Comparison of ENCODE assay signal across 9 mouse cellular contexts in genomic region chr4:151638941-151639340, GRCm38 (mm10).
DNase-seq lines count a peak whose midpoint lies in the region; ATAC-seq and TF ChIP-seq lines count a peak whose summit lies in the region.
"Had no signal": no experiment of that assay in that cellular context is flagged by ENCODE, and none has a peak within 500 bp of the region (broad histone marks: within the 10 kb centered on the region; RNA-seq: fewer than 3 reads in every experiment).

No protein-coding gene starts in this region.

- H3K4me1 ChIP-seq in kidney, embryonic 14.5 days (ENCODE audit: control insufficient read depth, insufficient read depth, low read length): peaks cover 23% of the 10 kb centered on the region
- H3K4me1 ChIP-seq in cortical plate, adult 2 months (ENCODE audit: control insufficient read depth, insufficient read depth, low read length): peaks cover 14% of the 10 kb centered on the region
- H3K4me1 ChIP-seq: liver, embryonic 13.5 days had no signal

- no peaks in the 10 kb centered on the region for H3K27me3 ChIP-seq in kidney, embryonic 14.5 days (ENCODE audit: control insufficient read depth, insufficient read depth, low read length)
- H3K27me3 ChIP-seq: liver, embryonic 13.5 days had no signal

- TF ChIP-seq POLR2A in cortical plate, adult 2 months (IDR thresholded peaks at IDR 0.05; ENCODE audit: extremely low read depth, insufficient read depth, low read length): no peak

- 14% methylated on average over 9 of the region's 9 CpGs for WGBS in kidney, embryonic 14.5 days

- H3K36me3 ChIP-seq in kidney, embryonic 14.5 days (ENCODE audit: control insufficient read depth, insufficient read depth, low read length): no peaks in the 10 kb centered on the region
- H3K36me3 ChIP-seq: liver, embryonic 13.5 days had no signal

- TF ChIP-seq CTCF in cortical plate, adult 2 months (IDR thresholded peaks at IDR 0.05; ENCODE audit: extremely low read depth, insufficient read depth, low read length): peak; percentile 40; the same call in 1 of the 2 replicates

- H3K4me2 ChIP-seq in kidney, embryonic 14.5 days (replicated peaks; ENCODE audit: low read depth, low read length): no peak overlapping the region
- H3K4me2 ChIP-seq: liver, embryonic 13.5 days had no signal

- intact Hi-C loops in heart, postnatal 36 days (cut with DNase I): no loop called here

- H3K9ac ChIP-seq in kidney, embryonic 14.5 days (ENCODE audit: low read depth, low read length): no peak overlapping the region
- H3K9ac ChIP-seq: liver, embryonic 13.5 days had no signal

- no peaks in the 10 kb centered on the region for H3K9me3 ChIP-seq in kidney, embryonic 14.5 days (ENCODE audit: control insufficient read depth, low read length)
- H3K9me3 ChIP-seq: liver, embryonic 13.5 days had no signal

- peak; percentile 46 for DNase-seq in kidney, adult 18-20 months
- peak; percentile 38 for DNase-seq in NIH3T3 (ENCODE audit: low read depth)
- peak; percentile 5 for DNase-seq in lung, postnatal 14 days
- DNase-seq in heart, postnatal 36 days: no peak
- no peak for DNase-seq in spleen, adult 12 weeks (ENCODE audit: low spot score)
- no peak for DNase-seq in left cerebral cortex, adult 9 months (ENCODE audit: low spot score in 2 of 2)
- DNase-seq: liver, embryonic 13.5 days had no signal

- no peak overlapping the region for H3K27ac ChIP-seq in kidney, embryonic 14.5 days (ENCODE audit: low read depth, low read length)
- no peak overlapping the region for H3K27ac ChIP-seq in cortical plate, adult 2 months (ENCODE audit: insufficient read depth, low read length)
- H3K27ac ChIP-seq: liver, embryonic 13.5 days had no signal

- ATAC-seq in kidney, embryonic 14.5 days (ENCODE audit: low FRiP score, low TSS enrichment): no peak; the same call in 1 of the 2 replicates

- no peak overlapping the region for H3K4me3 ChIP-seq in kidney, embryonic 14.5 days (ENCODE audit: low read length)
- no peak overlapping the region for H3K4me3 ChIP-seq in cortical plate, adult 2 months (ENCODE audit: insufficient read depth, low read length)
- H3K4me3 ChIP-seq: liver, embryonic 13.5 days had no signal

Comparison
In these comparisons a context has a peak if more than half of its experiments do, and no peak if none do; other contexts are left out.
1. DNase-seq: peak in kidney, adult 18-20 months (single experiment), NIH3T3 (single experiment) and lung, postnatal 14 days (single experiment); none in heart, postnatal 36 days (0 of 2), spleen, adult 12 weeks (single experiment) and left cerebral cortex, adult 9 months (0 of 2).